Mouse (Mus musculus): ENCODE data around the gene Spink4. TPM values are rescaled to one million over a fixed set of nuclear protein-coding genes. Genes with fewer than 3 reads are reported as not detected.
"Not testable (repeated sequence)": the region's sequence is repeated elsewhere in the genome, so short reads cannot be mapped to it uniquely, and the experiment has no call there.

Gene Spink4
- polyA plus RNA-seq, 2 experiments: 0.49 TPM; not detected in 1

DNA sequence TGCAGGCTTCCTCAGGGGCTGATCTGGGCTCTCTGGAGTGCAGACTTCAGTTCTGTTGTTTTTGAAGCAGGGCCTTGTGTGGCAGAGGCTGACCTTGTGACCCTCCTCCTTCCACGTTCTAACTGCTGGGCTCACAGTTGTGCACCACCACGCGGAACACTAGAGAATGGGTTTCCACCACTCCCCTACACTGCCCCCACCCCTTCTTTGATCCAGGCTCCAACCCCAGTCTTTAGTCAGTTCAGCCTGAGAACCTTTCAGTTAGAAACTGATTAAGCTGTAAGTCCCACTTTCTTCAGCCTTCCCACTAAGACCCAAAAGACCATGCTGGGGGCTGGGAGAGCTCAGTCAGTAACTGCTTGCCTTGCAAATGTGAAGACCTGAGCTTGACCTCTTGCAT lies 5.7 kb downstream of the Spink4 start:
- H3K27ac ChIP-seq (replicated peaks; ENCODE audit: low read depth, low read length): no peak overlapping the region
- H3K9me3 ChIP-seq (ENCODE audit: control insufficient read depth, low read length): no peaks in the 10 kb centered on the region
- 61% methylated on average over 3 of the region's 3 CpGs for WGBS
- no peak for ATAC-seq (ENCODE audit: low FRiP score, low read depth)
- H3K9ac ChIP-seq (ENCODE audit: low read depth, low read length, severe bottlenecking): no peak overlapping the region
- H3K36me3 ChIP-seq (ENCODE audit: control insufficient read depth, insufficient read depth, low read length): no peaks in the 10 kb centered on the region
- TF ChIP-seq POLR2A (IDR thresholded peaks at IDR 0.05; ENCODE audit: borderline replicate concordance, extremely low read depth, insufficient read depth, insufficient read length): no peak
- no peaks in the 10 kb centered on the region for H3K4me1 ChIP-seq (ENCODE audit: control insufficient read depth, insufficient read depth, low read length)
- no peaks in the 10 kb centered on the region for H3K27me3 ChIP-seq (ENCODE audit: control insufficient read depth, insufficient read depth, low read length)
- no peak overlapping the region for H3K4me2 ChIP-seq (replicated peaks; ENCODE audit: low read depth, low read length, severe bottlenecking)
- H3K4me3 ChIP-seq (replicated peaks; ENCODE audit: low read length): no peak overlapping the region
- DNase-seq (ENCODE audit: low spot score): no peak

- no peak for ATAC-seq (ENCODE audit: low FRiP score, low read depth)
- WGBS: 86% methylated on average over 7 of the region's 7 CpGs
Measured at GRCm38 (mm10) chr4:40929046-40929445, 9.2 kb downstream of the Spink4 start.

GRCm38 (mm10) chr4:40933694-40934093 lies 13.8 kb downstream of the Spink4 start:
- ATAC-seq (ENCODE audit: low FRiP score, low read depth): no peak
- Histone ChIP-seq H3K4me3 (replicated peaks; ENCODE audit: low read length) (no peak overlapping the region), H3K27ac (replicated peaks; ENCODE audit: low read depth, low read length) (no peak overlapping the region), H3K4me2 (replicated peaks; ENCODE audit: low read depth, low read length, severe bottlenecking) (no peak overlapping the region), H3K27me3 (ENCODE audit: control insufficient read depth, insufficient read depth, low read length) (no peaks in the 10 kb centered on the region), H3K4me1 (ENCODE audit: control insufficient read depth, insufficient read depth, low read length) (no peaks in the 10 kb centered on the region), H3K9me3 (ENCODE audit: control insufficient read depth, low read length) (no peaks in the 10 kb centered on the region), H3K9ac (ENCODE audit: low read depth, low read length, severe bottlenecking) (no peak overlapping the region), H3K36me3 (ENCODE audit: control insufficient read depth, insufficient read depth, low read length) (peaks cover 61% of the 10 kb centered on the region)
- TF ChIP-seq POLR2A (IDR thresholded peaks at IDR 0.05; ENCODE audit: borderline replicate concordance, extremely low read depth, insufficient read depth, insufficient read length): no peak
- DNase-seq (ENCODE audit: low spot score): no peak
- 95% methylated on average over 5 of the region's 5 CpGs for WGBS

More at GRCm38 (mm10) chr4:40929046-40929445, 9.2 kb downstream of the Spink4 start:
- Histone ChIP-seq H3K4me3 (replicated peaks; ENCODE audit: low read length) (no peak overlapping the region), H3K4me2 (replicated peaks; ENCODE audit: low read depth, low read length, severe bottlenecking) (no peak overlapping the region), H3K4me1 (ENCODE audit: control insufficient read depth, insufficient read depth, low read length) (no peaks in the 10 kb centered on the region), H3K9ac (ENCODE audit: low read depth, low read length, severe bottlenecking) (no peak overlapping the region), H3K9me3 (ENCODE audit: control insufficient read depth, low read length) (no peaks in the 10 kb centered on the region), H3K27me3 (ENCODE audit: control insufficient read depth, insufficient read depth, low read length) (no peaks in the 10 kb centered on the region), H3K27ac (replicated peaks; ENCODE audit: low read depth, low read length) (no peak overlapping the region), H3K36me3 (ENCODE audit: control insufficient read depth, insufficient read depth, low read length) (peaks cover 20% of the 10 kb centered on the region)
- DNase-seq (ENCODE audit: low spot score): no peak
- no peak for TF ChIP-seq POLR2A (IDR thresholded peaks at IDR 0.05; ENCODE audit: borderline replicate concordance, extremely low read depth, insufficient read depth, insufficient read length)

GRCm38 (mm10) chr4:40934369-40934768 lies 14.5 kb downstream of the Spink4 start:
- not testable (repeated sequence) for H3K9me3 ChIP-seq (ENCODE audit: control insufficient read depth, low read length); H3K4me3 ChIP-seq (replicated peaks; ENCODE audit: low read length); H3K4me2 ChIP-seq (replicated peaks; ENCODE audit: low read depth, low read length, severe bottlenecking); DNase-seq (ENCODE audit: low spot score); H3K27me3 ChIP-seq (ENCODE audit: control insufficient read depth, insufficient read depth, low read length); H3K4me1 ChIP-seq (ENCODE audit: control insufficient read depth, insufficient read depth, low read length); ATAC-seq (ENCODE audit: low FRiP score, low read depth); H3K27ac ChIP-seq (replicated peaks; ENCODE audit: low read depth, low read length); H3K9ac ChIP-seq (ENCODE audit: low read depth, low read length, severe bottlenecking)
- WGBS: 91% methylated on average over 3 of the region's 3 CpGs
- H3K36me3 ChIP-seq (ENCODE audit: control insufficient read depth, insufficient read depth, low read length): peaks cover 68% of the 10 kb centered on the region

DNA sequence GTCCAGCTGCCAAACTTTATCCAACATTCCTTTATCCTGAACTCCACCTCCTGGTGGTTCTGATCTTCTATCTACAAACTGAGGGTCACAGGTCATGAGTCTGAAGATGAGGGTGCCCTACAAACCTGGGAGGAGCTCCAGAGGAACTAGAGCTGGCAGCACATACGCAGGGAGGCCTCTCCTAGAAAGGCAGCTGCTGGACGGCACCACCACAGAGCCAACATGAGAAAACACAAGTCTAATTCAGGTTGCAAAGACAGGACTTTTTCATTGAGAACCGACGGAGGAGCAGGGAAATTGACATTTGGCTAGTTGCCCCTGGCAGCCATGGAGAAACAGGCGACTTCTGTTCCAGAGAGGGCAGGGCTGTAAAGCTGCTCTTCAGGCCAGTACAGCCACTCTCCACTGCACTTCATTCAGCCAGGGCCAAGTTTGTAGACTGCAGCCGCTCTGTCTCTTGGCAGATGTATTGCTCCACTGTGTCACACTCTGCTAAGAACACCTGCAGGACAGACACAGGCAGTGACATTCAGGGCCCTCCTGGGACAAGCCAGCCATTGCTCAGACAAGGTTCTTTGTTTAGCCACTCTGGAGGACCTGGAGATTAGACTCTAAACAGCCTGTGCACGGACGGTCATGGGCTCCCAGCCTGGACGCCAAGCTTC lies 16.5 kb downstream of the Spink4 start:
- WGBS: 88% methylated on average over 9 of the region's 9 CpGs

More for the DNA sequence above, 16.5 kb downstream of the Spink4 start:
- H3K4me2 ChIP-seq (replicated peaks; ENCODE audit: low read depth, low read length, severe bottlenecking): no peak overlapping the region
- H3K27ac ChIP-seq (replicated peaks; ENCODE audit: low read depth, low read length): no peak overlapping the region; the same call in 1 of the 2 replicates
- H3K36me3 ChIP-seq (ENCODE audit: control insufficient read depth, insufficient read depth, low read length): peaks cover 88% of the 10 kb centered on the region
- H3K9ac ChIP-seq (ENCODE audit: low read depth, low read length, severe bottlenecking): no peak overlapping the region
- no peaks in the 10 kb centered on the region for H3K27me3 ChIP-seq (ENCODE audit: control insufficient read depth, insufficient read depth, low read length)
- no peak overlapping the region for H3K4me3 ChIP-seq (replicated peaks; ENCODE audit: low read length)
- peak; percentile 30; the same call in 1 of the 2 replicates for ATAC-seq (ENCODE audit: low FRiP score, low read depth)
- peak; percentile 40 for DNase-seq (ENCODE audit: low spot score)
- no peaks in the 10 kb centered on the region; the same call in 1 of the 2 replicates for H3K9me3 ChIP-seq (ENCODE audit: control insufficient read depth, low read length)
- H3K4me1 ChIP-seq (ENCODE audit: control insufficient read depth, insufficient read depth, low read length): no peaks in the 10 kb centered on the region
- no peak for TF ChIP-seq POLR2A (IDR thresholded peaks at IDR 0.05; ENCODE audit: borderline replicate concordance, extremely low read depth, insufficient read depth, insufficient read length)

Measured in limb, embryonic 14.5 days (tissue).